Mouse (Mus musculus): ENCODE results near the gene Slc7a14.

The Slc7a14 gene

DNA sequence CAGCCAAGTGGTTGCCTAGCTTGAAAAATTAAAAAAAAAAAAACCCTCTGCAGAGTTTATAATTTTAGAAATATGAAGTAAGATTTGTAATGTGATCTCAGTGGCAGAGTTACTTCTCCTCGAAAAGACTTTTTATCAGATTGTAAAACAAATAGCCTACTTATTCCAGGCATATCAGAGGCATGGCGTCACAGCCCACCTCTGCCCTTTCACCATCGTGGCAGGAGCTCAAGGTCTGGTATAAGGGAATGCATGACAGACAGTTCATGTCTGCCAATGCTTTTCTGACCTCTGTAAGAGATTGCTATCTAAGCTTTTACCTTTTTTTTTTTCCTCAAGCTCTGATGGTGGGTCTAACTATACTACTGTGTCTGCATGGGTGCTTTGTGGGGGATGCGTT is 102.1 kb downstream of the Slc7a14 start:
- no peak for DNase-seq

DNA sequence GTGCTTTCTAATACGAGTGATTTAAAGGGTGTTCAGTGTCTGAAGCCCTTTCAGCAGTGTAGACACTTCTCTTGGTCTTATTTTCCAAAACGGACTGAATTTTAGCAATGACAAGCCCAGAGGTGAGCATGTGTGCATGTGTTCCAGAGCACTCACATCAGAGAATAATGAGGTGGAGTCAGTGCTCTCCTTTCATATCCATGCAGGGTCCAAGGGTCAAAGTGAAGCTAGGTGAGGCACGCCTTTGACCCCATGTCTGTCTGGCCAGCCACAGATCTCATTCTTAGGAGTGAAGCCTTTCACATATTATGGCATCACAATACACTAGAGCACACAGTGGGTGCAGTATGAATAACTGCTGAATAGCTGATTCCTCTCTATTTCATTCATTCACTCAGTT is 105.0 kb downstream of the Slc7a14 start:
- DNase-seq: no peak

DNA sequence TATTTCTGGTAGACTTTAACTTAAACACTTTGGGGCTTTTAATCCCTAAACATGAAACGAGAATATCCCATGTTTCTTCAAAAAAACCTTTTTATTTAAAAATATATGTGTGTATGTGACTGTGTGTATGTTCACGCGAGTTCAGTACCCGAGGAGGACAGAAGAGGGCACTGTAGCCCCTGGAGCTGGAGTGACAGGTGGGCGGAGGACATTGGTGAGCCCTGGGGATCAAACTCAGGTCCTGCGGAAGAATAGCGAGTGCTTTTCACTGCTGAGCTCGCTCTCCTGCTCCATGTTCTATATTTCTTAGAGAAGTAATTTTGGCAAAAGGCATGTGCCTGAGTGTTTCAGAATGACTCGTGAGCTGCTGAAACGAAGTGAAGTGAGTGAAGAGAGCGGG is 106.2 kb downstream of the Slc7a14 start:
- DNase-seq: no peak

DNA sequence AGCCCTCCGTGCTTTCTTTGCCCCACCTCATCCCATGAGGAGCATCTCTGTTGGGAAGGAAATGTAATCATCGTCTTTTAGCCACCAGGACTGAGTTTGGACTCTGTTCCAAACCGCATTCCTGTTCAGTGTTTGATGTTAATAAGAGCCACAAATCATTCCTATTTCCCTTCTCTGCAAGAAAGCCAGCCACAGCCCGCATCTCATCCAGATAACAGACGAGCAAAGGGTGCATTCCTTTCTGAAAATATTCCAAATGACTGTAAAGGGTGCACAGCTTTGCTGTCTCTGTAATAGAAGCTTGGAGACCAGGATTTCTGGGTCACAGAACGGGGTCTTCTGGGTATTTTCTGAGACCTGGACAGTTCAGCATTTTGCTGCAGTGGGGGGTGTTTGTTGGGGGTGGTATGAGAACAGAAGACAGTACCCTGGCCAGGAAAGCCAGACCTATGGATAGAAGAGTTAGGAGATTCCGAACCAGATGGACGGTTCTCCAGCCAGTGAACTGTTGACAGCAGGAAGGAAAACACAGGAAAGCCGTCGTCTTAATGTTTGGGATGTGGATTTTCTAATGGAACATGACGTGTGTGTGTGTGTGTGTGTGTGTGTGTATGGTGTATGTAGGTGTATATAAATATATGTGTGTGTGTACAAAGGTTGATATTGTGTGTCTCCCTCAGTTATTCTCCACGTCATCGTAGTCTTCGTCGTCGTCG is 110.9 kb downstream of the Slc7a14 start:
- DNase-seq: no peak

DNA sequence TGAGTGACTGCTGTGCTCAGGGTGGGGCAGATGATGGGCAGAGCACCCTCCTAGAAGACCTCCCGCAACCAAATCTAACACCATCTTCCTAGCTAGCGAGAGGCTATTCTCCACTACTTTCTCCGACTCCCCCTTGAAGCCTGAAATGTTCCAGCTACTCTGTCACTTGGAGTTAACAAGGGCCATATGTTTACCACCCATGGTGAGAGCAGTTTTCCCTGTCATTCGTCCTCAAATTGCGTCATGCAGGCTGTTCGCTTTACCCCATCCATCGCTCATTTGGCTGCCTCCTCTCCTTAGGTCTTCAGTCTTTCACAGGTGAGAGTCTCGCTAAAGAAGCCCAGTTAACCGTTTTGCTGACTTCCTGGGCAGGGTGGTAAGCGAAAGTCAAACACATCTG is 118.8 kb downstream of the Slc7a14 start:
- no peak for DNase-seq

DNA sequence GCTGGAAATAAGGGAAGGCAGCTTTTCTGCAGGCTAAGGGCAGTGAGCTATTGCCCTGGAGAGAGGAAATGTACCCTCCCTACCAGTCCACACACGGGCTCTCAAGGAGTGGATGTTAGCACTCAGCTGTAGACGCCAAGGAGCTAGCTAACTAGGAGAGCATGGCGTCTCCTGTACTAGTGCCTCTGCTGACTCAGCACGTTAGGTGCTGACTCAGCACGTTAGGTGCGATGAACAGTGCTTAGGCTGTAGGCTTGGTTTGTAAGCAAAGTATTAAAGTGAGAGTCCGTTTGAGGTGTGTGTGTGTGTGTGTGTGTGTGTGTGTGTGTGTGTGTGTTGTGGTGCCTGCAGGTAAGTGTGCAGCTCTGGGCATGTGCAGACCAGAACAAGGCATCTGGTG is 119.8 kb downstream of the Slc7a14 start:
- no peak for DNase-seq

DNA sequence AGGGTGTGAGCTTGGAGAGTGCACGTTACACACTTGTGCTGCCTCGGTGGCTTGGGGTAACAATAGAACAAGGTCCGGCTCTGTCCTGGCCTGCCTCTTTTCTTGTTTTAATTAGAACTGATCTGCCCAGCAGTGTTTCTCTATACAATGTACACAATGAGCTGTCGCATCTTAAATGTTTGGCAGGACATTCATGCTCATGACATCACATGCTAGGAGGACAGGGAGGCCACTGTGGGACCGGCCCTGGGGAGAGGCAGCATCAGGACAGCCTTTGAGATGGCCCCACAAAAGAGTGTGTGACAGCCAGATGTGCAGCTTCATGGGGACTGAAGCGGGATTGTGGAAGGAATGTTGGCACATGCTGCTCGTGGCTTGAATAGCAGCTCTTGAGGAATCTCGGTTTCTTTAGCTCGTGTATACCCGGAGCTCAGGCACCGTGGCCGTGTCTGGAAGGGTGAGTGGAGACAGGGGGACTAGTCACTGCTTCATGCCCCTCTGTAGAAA is 143.8 kb downstream of the Slc7a14 start:
- no peak for DNase-seq

DNA sequence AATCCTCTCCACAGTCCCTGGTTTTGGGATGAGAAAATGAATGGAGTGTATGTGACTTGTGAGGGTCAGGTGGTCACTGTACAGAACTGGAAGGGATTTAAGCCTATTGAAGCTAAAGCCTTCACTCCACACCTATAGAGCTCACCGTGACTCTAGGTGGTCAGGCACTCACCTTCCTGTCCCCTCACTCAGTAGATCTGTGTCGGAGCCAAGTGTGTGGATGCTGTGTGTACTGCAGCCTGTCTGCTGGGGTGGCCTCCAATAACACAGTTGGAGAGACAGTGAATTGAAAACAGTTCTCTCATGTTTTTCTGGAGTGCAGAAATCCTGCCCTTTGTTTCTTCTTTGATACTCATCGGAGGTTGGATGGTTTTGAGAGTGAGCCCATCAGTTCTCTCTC is 144.4 kb downstream of the Slc7a14 start:
- no peak for DNase-seq

GRCm38 (mm10) chr3:31162860-31163259 is 147.3 kb downstream of the Slc7a14 start:
- DNase-seq: no peak

DNA sequence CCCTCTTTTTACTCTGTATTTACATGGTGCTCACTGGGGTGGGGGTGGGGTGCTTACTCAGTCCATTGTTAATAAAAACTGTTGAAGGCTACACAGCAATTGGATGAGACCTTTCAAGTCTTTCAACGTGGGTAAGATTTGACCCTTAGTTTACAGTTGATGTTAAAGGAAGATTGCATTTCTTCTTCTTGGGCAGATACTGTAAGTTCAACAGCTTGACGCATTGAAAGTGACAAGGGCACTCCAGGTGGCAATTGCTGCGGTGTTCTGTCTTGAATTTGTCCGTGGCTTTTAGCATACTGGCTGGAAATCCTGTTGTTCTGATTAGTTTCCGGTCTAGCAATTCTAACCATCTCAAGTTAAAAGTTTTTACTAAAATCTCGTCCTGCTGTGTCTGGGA is 148.8 kb downstream of the Slc7a14 start:
- no peak for DNase-seq

GRCm38 (mm10) chr3:31160046-31160445 is 150.1 kb downstream of the Slc7a14 start:
- no peak for DNase-seq

- DNase-seq: no peak
Measured at GRCm38 (mm10) chr3:31157776-31158175, 152.4 kb downstream of the Slc7a14 start.

GRCm38 (mm10) chr3:31156126-31156525 is 154.1 kb downstream of the Slc7a14 start:
- no peak for DNase-seq
